Mouse (Mus musculus): ENCODE data around the gene Ptar1.

DNA sequence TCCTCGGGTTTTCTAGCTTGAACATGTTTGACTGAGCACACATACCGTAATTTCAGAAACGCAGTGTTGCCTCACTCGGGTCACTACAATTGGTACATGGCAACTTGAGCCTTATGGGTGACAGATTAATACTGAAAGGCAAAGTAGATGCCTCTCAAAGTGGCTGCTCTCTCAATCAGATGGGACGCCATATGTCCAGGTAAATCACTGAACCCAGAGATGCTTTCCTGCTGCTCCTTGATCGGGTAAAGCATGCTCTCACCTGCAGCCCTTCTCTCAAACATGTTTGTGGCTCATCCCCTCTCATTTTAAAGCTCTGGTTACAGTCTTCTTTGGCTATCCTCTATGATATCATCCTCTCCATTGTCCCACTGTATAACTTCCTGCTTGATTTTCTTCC, 76.1 kb downstream of the Ptar1 start:
- TF ChIP-seq POLR2A (IDR thresholded peaks at IDR 0.05; ENCODE audit: low read depth, low read length) (no peak), USF1 (IDR thresholded peaks at IDR 0.05; ENCODE audit: low read depth, low read length) (no peak), CTCF (conservative IDR thresholded peaks at IDR 0.05 in 1 of 2, IDR thresholded peaks at IDR 0.05 in 1 of 2; ENCODE audit: low read depth in 2 of 2, low read length in 2 of 2) (no peak), EP300 (IDR thresholded peaks at IDR 0.05; ENCODE audit: low read length) (no peak), RCOR1 (conservative IDR thresholded peaks at IDR 0.05; ENCODE audit: low read depth, low read length) (no peak), MAZ (IDR thresholded peaks at IDR 0.05; ENCODE audit: low read depth, low read length) (no peak), SIN3A (IDR thresholded peaks at IDR 0.05; ENCODE audit: low read length) (no peak), CHD2 (IDR thresholded peaks at IDR 0.05; ENCODE audit: low read length) (no peak), TBP (conservative IDR thresholded peaks at IDR 0.05; ENCODE audit: low read depth, low read length) (no peak)

Measured in CH12.LX (cell line).